Comparison of ENCODE assay signal across 8 mouse cellular contexts in the genomic region with DNA sequence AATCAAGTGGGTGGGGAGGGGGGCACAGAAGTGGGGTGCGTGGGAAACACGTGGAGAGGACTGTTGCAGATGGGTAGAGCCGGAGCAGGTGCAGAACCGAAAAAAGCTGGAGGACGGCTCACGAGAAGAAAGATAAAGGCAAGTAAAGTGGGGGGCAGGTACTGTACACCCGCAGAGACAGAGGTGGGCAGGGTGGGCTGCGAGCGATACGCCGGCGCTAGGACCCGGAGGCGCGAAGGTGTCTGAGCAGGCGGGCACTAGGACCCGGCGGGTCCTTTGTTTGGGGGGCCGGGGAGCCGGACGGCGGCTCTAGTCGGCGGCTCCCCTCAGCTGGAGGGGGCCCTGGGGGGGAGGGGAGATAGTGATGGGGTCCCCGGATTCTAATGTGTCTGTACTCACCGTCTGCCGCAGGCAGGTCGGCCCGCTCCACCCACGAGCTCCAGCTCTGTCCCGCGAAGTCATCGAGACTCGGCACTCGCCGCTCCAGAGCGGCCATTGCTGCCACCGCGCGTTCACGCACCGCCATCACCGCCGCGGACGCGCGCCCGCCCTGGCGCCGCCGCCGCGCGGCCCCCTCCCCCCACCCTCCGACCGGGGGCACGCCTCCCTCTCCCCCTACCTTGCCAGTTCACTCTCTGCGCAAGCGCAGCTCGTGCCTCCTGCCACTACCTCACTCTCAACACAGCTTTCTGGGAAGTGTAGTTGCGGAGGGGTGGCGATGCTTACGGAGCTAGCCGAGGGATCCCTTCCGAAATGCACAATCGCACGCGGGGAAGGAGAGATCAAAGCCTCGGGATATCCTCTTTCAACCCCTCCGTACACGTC. TPM values are rescaled to one million over a fixed set of nuclear protein-coding genes. Genes with fewer than 3 reads are reported as not detected.
A peak's percentile ranks its signal among the peaks of the same experiment; 100 is the strongest.
DNase-seq lines count a peak whose midpoint lies in the region; ATAC-seq lines count a peak whose summit lies in the region.

No protein-coding gene starts in this region.

- DNase-seq in adipocyte (ENCODE audit: low spot score): peak; percentile 98
- peak; percentile 99 for DNase-seq in embryo, embryonic 10 days (ENCODE audit: low spot score)
- DNase-seq in gastrocnemius, postnatal 10 days: peak; percentile 92
- DNase-seq in induced T-regulatory cell, adult 2 months (ENCODE audit: low read depth): peak; percentile 98
- peak; percentile 88 to 95 for DNase-seq in left cerebral cortex, adult 9 months (ENCODE audit: low spot score in 2 of 2)
- peak; percentile 94 for DNase-seq in right cerebral cortex, postnatal 14 days
- DNase-seq in urinary bladder, postnatal 36 days (ENCODE audit: low spot score in 2 of 2): peak; percentile 84 to 92

- ATAC-seq in megakaryocyte progenitor cell, adult 5-6 weeks (replicated peaks; ENCODE audit: poor library complexity): peak; percentile 89

RNA-seq across cellular contexts. Expression of a gene that starts 0.6 kb away (rescaled TPM):
- 10 to 100 TPM; 13.2 to 18.4 TPM for total RNA-seq in gastrocnemius, postnatal 10 days (2021)
- total RNA-seq in megakaryocyte progenitor cell, adult 5-6 weeks (2015): 4.0 and 4.2 TPM in 2 replicates
- total RNA-seq in megakaryocyte progenitor cell, adult 5-6 weeks (2017): 1.6 and 3.0 TPM in 2 replicates

RNA-seq across cellular contexts. Expression of a gene that starts 9.1 kb away (rescaled TPM):
- 1 to 10 TPM; 3.5 to 4.2 TPM for total RNA-seq in gastrocnemius, postnatal 10 days (2021)
- 2.3 and 2.5 TPM in 2 replicates for total RNA-seq in megakaryocyte progenitor cell, adult 5-6 weeks (2015)
- total RNA-seq in megakaryocyte progenitor cell, adult 5-6 weeks (2017): 3.7 and 5.4 TPM in 2 replicates

RNA-seq across cellular contexts. Expression of a gene that starts 16.3 kb away (rescaled TPM):
- total RNA-seq in gastrocnemius, postnatal 10 days (2021): 1,000 to 10,000 TPM in 1 of 2 experiments, 100 to 1,000 TPM in 1; 890 to 1,000 TPM
- total RNA-seq in megakaryocyte progenitor cell, adult 5-6 weeks (2015): not detected in 2 replicates
- total RNA-seq in megakaryocyte progenitor cell, adult 5-6 weeks (2017): not detected in 2 replicates

RNA-seq across cellular contexts. Expression of a gene that starts 24.0 kb away (rescaled TPM):
- 10 to 100 TPM; 30.7 to 31.6 TPM for total RNA-seq in gastrocnemius, postnatal 10 days (2021)
- total RNA-seq in megakaryocyte progenitor cell, adult 5-6 weeks (2015): 1.3 and 1.8 TPM in 2 replicates
- total RNA-seq in megakaryocyte progenitor cell, adult 5-6 weeks (2017): 2.3 and 3.6 TPM in 2 replicates

RNA-seq across cellular contexts. Expression of a gene that starts 46.6 kb away (rescaled TPM):
- total RNA-seq in gastrocnemius, postnatal 10 days (2021): 10 to 100 TPM; 94.7 to 96.4 TPM
- total RNA-seq in megakaryocyte progenitor cell, adult 5-6 weeks (2015): 308 and 312 TPM in 2 replicates
- total RNA-seq in megakaryocyte progenitor cell, adult 5-6 weeks (2017): 290 and 314 TPM in 2 replicates

Comparison
In these comparisons a context has a peak if more than half of its experiments do, and no peak if none do; other contexts are left out.
1. Peak in every context shown above with its lines: DNase-seq and ATAC-seq.
2. RNA of a gene that starts 16.3 kb away (total RNA-seq): 890 to 1,000 TPM in gastrocnemius, postnatal 10 days; not detected in megakaryocyte progenitor cell, adult 5-6 weeks; every median in the first group is over 100 times any median in the second.